Mouse (Mus musculus) embryonic facial prominence, embryonic 11.5 days (tissue): ENCODE results near the gene Padi1. TPM values are rescaled to one million over a fixed set of nuclear protein-coding genes. Genes with fewer than 3 reads are reported as not detected.

Source experiments
- ATAC-seq: fragments of 200-750 bp; cut with Nextera tagmentation; replicated peaks from 2 replicates; pipeline ENCODE4 v1.8.0; 2017; ENCODE audit warnings: low read depth; ENCODE audit not compliant: insufficient number of reproducible peaks, low FRiP score, low TSS enrichment
- DNase-seq: peaks from one replicate; pipeline ENCODE4 v3.0.0-alpha.2; 2015; ENCODE audit warnings: low spot score
- H3K27ac ChIP-seq: fragments of 300-500 bp; sonication (generic); replicated peaks from 2 replicates; pipeline ENCODE4 v1.5.1; 2014; ENCODE audit warnings: mild to moderate bottlenecking, low read depth, low read length, control low read depth
- H3K27me3 ChIP-seq: fragments of 300-500 bp; sonication (generic); 2 replicates; pipeline ENCODE4 v1.6.1; 2014; ENCODE audit warnings: mild to moderate bottlenecking, low read length, moderate library complexity, mixed read lengths; ENCODE audit not compliant: control insufficient read depth, insufficient read depth
- H3K36me3 ChIP-seq: fragments of 300-500 bp; sonication (generic); replicated peaks from 2 replicates; pipeline ENCODE4 v1.6.1; 2014; ENCODE audit warnings: low read depth, mild to moderate bottlenecking, low read length, moderate library complexity, mixed read lengths; ENCODE audit not compliant: control insufficient read depth, insufficient read depth
- H3K4me1 ChIP-seq: fragments of 300-500 bp; sonication (generic); 2 replicates; pipeline ENCODE4 v1.6.1; 2014; ENCODE audit warnings: low read length, mixed read lengths; ENCODE audit not compliant: control insufficient read depth, insufficient read depth
- H3K4me2 ChIP-seq: fragments of 300-500 bp; sonication (generic); 2 replicates; pipeline ENCODE4 v1.6.1; 2014; ENCODE audit warnings: low read depth, mild to moderate bottlenecking, control low read depth, low read length, moderate library complexity
- H3K4me3 ChIP-seq: fragments of 300-500 bp; sonication (generic); 2 replicates; pipeline ENCODE4 v1.5.1; 2014; ENCODE audit warnings: low read depth, low read length, control low read depth
- H3K9ac ChIP-seq: fragments of 300-500 bp; sonication (generic); replicated peaks from 2 replicates; pipeline ENCODE4 v1.6.1; 2014; ENCODE audit warnings: mild to moderate bottlenecking, control low read depth, low read length
- H3K9me3 ChIP-seq: fragments of 300-500 bp; sonication (generic); replicated peaks from 2 replicates; pipeline ENCODE4 v1.6.1; 2016; ENCODE audit warnings: mild to moderate bottlenecking, low read length, inconsistent platforms, mixed read lengths; ENCODE audit not compliant: control insufficient read depth
- WGBS: fragments of 180-500 bp; shearing (Covaris S2); extraction: QIAGEN DNeasy Blood & Tissue Kit; methylation state at CpG from one replicate; pipeline ENCODE4 v1.1.7; 2014; 5-methylcytosine and 5-hydroxymethylcytosine counted together
- polyA plus RNA-seq: library from polyadenylated mRNA; unstranded; fragments of >200 nt; fragmentation: Nextera tagmentation; extraction: Ambion mirVana; gene quantifications from 2 replicates; pipeline ENCODE4 v1.2.1, GENCODE M21; 2014

Padi1 gene
- polyA plus RNA-seq, 1 experiment from 2014 or later = 0.13 TPM

DNA sequence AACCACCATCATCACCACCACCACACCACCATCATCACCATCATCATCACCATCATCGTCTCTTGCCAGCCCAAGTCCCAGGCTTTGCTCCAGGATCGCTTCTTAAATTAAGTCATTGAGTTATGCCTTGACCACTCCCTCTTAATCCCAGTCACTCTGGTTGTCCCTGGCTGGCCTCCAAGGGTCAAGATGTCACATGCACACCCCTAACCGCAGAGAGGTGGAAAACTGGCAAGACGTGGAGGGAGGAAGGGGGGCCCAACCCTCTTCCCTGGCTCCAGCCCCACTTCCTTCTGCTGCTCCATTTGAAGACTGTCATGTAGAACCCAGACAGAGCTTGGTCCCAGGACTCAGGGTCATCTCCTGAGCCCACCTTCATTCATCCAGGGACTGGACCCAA is 587 bp downstream of the Padi1 start:
- ATAC-seq (no peak), DNase-seq (no peak)
- WGBS = 65% methylated on average over 4 of the region's 4 CpGs
- no peak overlapping the region for H3K4me2 ChIP-seq
- no peak overlapping the region for H3K9ac ChIP-seq
- H3K27me3 ChIP-seq = no peaks in the 10 kb centered on the region
- no peak overlapping the region for H3K27ac ChIP-seq
- no peaks in the 10 kb centered on the region for H3K9me3 ChIP-seq
- no peaks in the 10 kb centered on the region for H3K4me1 ChIP-seq
- no peaks in the 10 kb centered on the region for H3K36me3 ChIP-seq
- no peak overlapping the region for H3K4me3 ChIP-seq

DNA sequence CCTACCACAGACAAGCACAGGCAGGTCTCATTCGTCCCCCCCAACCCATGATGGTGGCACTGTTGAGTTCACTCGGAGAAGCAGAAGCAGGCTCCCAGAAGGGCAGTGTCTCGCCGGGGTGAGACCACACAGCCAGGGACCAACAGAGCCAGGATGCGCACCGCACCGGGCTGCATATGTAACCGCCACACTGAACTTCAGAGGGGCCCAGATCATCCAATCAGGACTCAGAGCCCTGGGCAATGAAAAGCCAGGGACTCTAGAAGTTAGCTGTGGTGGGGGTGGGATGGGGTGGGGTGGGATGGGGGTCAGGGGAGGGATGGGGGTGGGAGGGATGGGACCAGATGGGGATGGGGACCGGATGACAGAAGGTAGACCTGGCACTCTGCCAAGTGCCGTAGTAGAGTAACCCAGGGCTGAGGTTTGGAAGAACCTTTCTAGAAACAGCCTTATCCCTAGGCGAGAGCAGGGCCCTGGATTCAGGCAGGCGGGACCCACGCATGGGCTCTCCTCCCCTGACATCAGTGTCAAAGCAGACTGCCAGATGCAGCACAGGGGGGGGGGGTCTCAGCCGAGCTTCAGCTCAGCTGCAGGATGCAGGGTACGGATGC is 1.8 kb downstream of the Padi1 start:
- ATAC-seq = 0 out of 2 replicates have a peak, but pooled peaks have one; percentile 21
- Histone ChIP-seq H3K9ac (no peak overlapping the region), H3K4me2 (no peak overlapping the region), H3K9me3 (no peaks in the 10 kb centered on the region), H3K27me3 (no peaks in the 10 kb centered on the region), H3K4me1 (no peaks in the 10 kb centered on the region), H3K27ac (no peak overlapping the region), H3K36me3 (no peaks in the 10 kb centered on the region), H3K4me3 (no peak overlapping the region)
- WGBS = 71% methylated on average over 15 of the region's 15 CpGs
- DNase-seq = no peak

DNA sequence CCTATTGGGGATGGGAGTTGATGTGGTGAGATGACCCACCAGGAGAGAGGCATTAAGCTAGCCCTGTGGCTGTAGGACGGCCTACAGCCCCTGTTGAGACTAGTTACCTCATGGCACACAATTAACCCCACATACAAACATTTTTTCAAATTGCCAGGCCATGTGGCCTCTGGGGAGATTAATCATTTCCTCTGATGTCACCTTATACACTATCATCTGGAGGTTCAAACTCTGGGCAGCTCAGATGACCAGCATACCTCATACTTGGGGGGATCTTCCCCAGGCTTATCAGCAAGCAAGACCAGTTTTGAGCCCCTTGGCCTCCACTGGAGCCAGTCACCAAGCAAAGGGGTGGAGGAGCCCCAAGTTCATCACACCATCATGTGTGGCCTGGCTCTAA is 2.7 kb downstream of the Padi1 start:
- no peak overlapping the region for H3K4me3 ChIP-seq
- no peak overlapping the region for H3K9ac ChIP-seq
- no peak overlapping the region for H3K27ac ChIP-seq
- no peak overlapping the region for H3K4me2 ChIP-seq
- H3K9me3 ChIP-seq = no peaks in the 10 kb centered on the region
- no peak for DNase-seq
- H3K27me3 ChIP-seq = no peaks in the 10 kb centered on the region
- 28% methylated on average over 1 of the region's 1 CpGs for WGBS
- no peaks in the 10 kb centered on the region for H3K4me1 ChIP-seq
- no peaks in the 10 kb centered on the region for H3K36me3 ChIP-seq
- ATAC-seq = no peak

DNA sequence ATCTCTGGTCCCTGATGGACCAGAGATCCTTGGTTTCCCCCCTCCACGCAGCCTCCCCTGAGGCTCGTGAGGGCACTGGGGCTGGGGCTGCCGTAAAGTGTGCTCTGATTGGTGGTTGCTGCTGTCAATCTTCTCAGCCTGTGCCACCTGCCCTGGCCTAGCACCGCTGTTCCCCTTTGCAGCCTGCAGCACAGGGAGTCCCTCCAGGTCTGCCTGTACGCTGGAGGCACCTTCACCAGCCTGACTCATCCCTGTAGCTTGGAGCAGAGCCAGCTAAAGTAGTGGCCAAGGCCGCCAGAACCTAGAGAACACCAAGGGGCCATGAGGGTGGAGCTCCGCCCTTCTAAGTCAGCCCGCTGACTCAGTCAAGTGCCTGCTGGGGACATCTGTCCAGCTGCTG is 7.7 kb downstream of the Padi1 start:
- H3K4me2 ChIP-seq = no peak overlapping the region
- no peaks in the 10 kb centered on the region for H3K36me3 ChIP-seq
- no peak overlapping the region for H3K4me3 ChIP-seq
- no peak overlapping the region for H3K9ac ChIP-seq
- H3K9me3 ChIP-seq = no peaks in the 10 kb centered on the region
- no peaks in the 10 kb centered on the region for H3K4me1 ChIP-seq
- no peak overlapping the region for H3K27ac ChIP-seq
- 0 out of 2 replicates have a peak, but pooled peaks cover 2% of the 10 kb centered on the region for H3K27me3 ChIP-seq
- ATAC-seq = no peak
- WGBS = 19% methylated on average over 8 of the region's 8 CpGs
- no peak for DNase-seq

DNA sequence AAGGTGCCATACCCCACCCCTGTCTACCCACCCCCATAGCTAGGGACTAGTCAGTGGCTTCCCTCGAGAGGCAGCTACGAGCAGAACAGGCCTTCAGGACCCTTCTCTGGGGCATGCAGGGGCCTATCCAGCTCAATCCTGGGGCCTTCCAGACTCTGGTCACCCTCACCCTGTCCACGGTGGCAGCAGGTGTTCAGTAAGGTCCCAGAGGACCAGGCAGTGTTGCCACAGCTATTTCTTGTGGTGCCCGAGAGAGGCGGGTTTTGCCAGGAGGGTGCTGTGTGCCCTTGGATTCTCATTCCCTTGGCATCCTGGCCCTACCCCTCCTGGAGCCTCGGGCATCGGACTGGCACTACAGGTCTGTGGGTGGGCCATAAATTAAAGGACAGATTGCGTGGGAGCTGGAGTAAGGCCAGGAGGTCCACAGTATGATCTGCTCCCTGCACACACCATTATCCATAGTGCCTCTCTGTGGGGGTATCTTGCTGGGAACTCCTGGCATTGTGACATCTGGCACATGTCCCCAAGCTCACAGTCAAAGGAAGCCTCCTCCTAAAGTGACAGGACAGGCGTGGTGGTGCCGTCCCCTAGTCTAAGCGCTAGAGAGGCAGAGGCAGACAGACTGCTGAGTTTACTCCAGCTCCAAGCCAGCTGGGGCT is 9.2 kb downstream of the Padi1 start:
- H3K4me3 ChIP-seq = no peak overlapping the region
- no peaks in the 10 kb centered on the region for H3K9me3 ChIP-seq
- WGBS = 68% methylated on average over 11 of the region's 11 CpGs
- no peak overlapping the region for H3K4me2 ChIP-seq
- H3K27me3 ChIP-seq = 0 out of 2 replicates have a peak, but pooled peaks cover 2% of the 10 kb centered on the region
- ATAC-seq (no peak), DNase-seq (no peak)
- no peak overlapping the region for H3K27ac ChIP-seq
- no peaks in the 10 kb centered on the region for H3K36me3 ChIP-seq
- no peaks in the 10 kb centered on the region for H3K4me1 ChIP-seq
- H3K9ac ChIP-seq = no peak overlapping the region

DNA sequence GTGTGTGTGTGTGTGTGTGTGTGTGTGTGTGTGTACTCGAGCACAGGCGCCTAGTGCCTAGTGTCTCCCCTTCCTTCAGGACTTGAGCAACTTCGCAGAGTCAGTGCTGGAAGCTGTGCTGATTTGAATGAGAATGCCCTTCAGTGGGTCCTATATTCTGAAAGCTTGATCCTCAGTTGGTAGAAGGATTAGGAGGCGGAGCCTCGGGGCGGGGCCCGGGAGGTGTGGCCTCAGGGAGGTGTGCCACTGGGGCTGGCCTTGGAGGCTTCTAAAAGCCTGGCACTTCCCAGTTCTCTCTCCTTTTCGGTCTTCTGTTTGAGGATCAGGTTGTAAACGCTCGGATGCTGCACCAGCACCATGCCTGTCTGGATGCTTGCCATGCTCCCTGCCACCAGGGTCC is 9.9 kb downstream of the Padi1 start:
- DNase-seq = peak; percentile 69
- no peak overlapping the region for H3K4me3 ChIP-seq
- no peak overlapping the region for H3K4me2 ChIP-seq
- WGBS = 6% methylated on average over 10 of the region's 10 CpGs
- H3K27me3 ChIP-seq = 0 out of 2 replicates have a peak, but pooled peaks cover 2% of the 10 kb centered on the region
- no peaks in the 10 kb centered on the region for H3K36me3 ChIP-seq
- ATAC-seq = 0 out of 2 replicates have a peak, but pooled peaks have one; percentile 10
- no peaks in the 10 kb centered on the region for H3K9me3 ChIP-seq
- no peak overlapping the region for H3K9ac ChIP-seq
- H3K4me1 ChIP-seq = no peaks in the 10 kb centered on the region
- H3K27ac ChIP-seq = no peak overlapping the region

DNA sequence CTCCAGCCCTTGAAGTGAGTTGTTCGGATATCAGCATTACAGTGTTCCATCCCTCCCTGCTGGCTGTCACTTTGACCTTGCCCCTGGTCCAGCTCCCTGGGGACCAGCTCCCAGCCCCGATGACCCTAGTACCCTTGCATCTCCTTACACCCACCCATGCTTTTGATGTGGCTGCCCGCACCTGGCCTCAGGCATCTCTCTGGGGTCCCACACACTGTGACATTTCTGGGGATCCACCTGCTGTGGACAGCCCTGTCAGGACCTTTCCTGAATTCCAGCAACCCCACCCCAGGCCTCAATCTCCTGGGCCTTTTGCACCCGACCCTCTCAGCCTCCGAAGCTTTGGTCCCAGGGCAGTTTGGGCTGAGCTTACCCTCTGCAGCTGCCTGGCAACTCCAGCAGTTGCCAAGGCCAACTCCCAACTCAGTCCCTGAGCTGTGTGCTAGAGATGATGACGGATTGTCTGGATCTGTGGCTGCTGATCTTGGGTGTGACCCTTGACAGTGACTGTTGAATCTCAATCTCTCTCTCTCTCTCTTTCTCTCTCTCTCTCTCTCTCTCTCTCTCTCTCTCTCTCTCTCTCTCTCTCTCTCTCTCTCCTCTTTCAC is 11.1 kb downstream of the Padi1 start:
- H3K36me3 ChIP-seq = no peaks in the 10 kb centered on the region
- WGBS = 54% methylated on average over 6 of the region's 6 CpGs
- DNase-seq (no peak), ATAC-seq (no peak)
- 0 out of 2 replicates have a peak, but pooled peaks cover 2% of the 10 kb centered on the region for H3K27me3 ChIP-seq
- no peak overlapping the region for H3K4me2 ChIP-seq
- H3K9me3 ChIP-seq = no peaks in the 10 kb centered on the region
- no peaks in the 10 kb centered on the region for H3K4me1 ChIP-seq
- H3K27ac ChIP-seq = no peak overlapping the region
- H3K9ac ChIP-seq = no peak overlapping the region
- H3K4me3 ChIP-seq = no peak overlapping the region

DNA sequence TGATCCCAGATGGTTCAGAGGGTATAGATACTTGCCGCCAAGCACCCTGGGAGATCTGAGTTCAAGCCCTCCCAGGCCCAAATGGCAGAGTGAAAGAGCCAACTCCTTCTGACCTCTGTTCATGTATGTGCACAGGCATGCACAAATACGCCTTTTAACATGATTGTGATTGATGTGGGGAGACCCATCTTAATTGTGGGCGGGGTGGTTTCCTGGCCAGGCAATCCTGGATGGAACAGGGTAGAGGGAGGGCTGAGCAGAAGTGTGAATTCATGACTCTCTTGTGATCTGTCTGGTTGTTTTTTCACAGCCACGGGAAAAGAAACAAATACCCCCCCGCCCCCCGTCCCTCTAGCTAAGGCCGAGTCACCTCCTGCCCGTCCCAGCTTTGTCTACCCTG is 12.8 kb downstream of the Padi1 start:
- 49% methylated on average over 8 of the region's 8 CpGs for WGBS
- DNase-seq (no peak), ATAC-seq (no peak)
- Histone ChIP-seq H3K27ac (no peak overlapping the region), H3K27me3 (0 out of 2 replicates have a peak, but pooled peaks cover 2% of the 10 kb centered on the region), H3K4me2 (no peak overlapping the region), H3K4me1 (no peaks in the 10 kb centered on the region), H3K4me3 (no peak overlapping the region), H3K9me3 (no peaks in the 10 kb centered on the region), H3K9ac (no peak overlapping the region), H3K36me3 (no peaks in the 10 kb centered on the region)
